Mouse (Mus musculus): Measurements from ENCODE around the gene Ddx54. TPM values are rescaled to one million over a fixed set of nuclear protein-coding genes. Genes with fewer than 3 reads are reported as not detected.
A peak's percentile ranks its signal among the peaks of the same experiment; 100 is the strongest.

Gene Ddx54
- polyA plus RNA-seq (2015; fragmentation: Nextera tagmentation; extraction: Ambion mirVana): 44.6 and 45.7 TPM in 2 replicates

GRCm38 (mm10) chr5:120612442-120612821 lies at the start of gene Ddx54, which contains the start of gene Rita1:
Gene Ddx54, plus strand, starts transcription at chr5:120612739.
Gene Rita1, minus strand, starts transcription at chr5:120612589.
- Histone ChIP-seq H3K4me2 (peak within 1 kb of the TSS; percentile 96), H3K9ac (peak within 1 kb of the TSS; percentile 77), H3K36me3 (peaks cover 28% of the 10 kb centered on the region), H3K27ac (replicated peaks) (peak within 1 kb of the TSS; percentile 91), H3K27me3 (no peaks in the 10 kb centered on the region), H3K4me3 (peak within 1 kb of the TSS; percentile 52), H3K4me1 (replicated peaks) (peaks cover 36% of the 10 kb centered on the region), H3K9me3 (no peaks in the 10 kb centered on the region)
- under 1% methylated on average over 22 of the region's 22 CpGs for WGBS
- ATAC-seq (ENCODE audit: low read depth): peak; percentile 86

DNA sequence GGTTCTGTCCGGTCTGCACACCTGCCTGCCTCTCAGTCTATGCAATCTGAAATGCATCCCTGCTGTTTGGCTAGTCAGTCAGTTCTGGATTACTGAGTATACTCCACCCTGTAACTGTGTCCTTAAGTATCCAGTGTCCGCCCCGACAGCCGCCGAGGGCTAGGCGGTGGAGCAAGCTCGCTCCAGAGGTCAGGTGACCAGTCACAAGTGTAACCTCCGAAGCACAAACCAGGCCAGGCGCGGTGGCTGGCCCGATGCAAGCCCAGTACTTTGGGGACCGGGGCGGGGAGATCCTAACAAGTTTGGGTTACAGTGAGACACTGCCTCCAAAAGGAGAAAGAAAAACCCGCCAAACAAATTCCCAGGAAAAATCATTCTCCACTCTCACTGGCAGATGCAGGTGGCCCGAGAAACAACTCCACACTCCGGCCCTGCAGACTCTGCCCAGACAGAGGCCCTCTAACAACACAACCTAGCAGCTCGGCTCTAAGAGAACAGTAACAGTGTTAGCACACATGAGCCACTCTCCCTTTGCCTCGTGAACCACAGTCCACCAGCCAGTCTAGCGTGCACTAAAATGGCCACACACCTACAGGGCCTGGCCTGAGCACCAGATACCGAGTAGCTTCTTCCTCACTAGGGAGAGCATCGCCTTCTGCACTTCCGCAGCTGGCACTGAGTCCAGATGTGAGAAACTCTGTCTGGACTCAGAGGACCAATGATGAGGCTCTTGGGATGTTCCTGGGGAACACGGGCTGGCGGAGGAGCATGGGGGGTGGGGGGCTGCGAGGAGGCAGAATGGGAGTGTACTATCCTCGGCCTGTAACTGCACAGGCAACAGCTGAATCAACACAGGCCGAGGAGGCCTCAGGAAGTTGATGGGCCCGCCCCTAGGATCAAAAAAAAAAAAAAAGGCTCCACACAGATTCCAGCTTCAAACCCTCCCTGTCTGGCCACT lies 49.3 kb upstream of the Ddx54 start:
- Histone ChIP-seq H3K9ac (peak overlapping the region; percentile 38; the same call in 1 of the 2 replicates), H3K4me2 (0 out of 2 replicates have a peak overlapping the region, but pooled peaks have one; percentile 1), H3K4me1 (replicated peaks) (peaks cover 94% of the 10 kb centered on the region), H3K9me3 (no peaks in the 10 kb centered on the region), H3K27ac (replicated peaks) (peak overlapping the region; percentile 83), H3K4me3 (no peak overlapping the region), H3K27me3 (no peaks in the 10 kb centered on the region), H3K36me3 (no peaks in the 10 kb centered on the region)
- no peak for ATAC-seq (ENCODE audit: low read depth)
- 55% methylated on average over 28 of the region's 28 CpGs for WGBS

DNA sequence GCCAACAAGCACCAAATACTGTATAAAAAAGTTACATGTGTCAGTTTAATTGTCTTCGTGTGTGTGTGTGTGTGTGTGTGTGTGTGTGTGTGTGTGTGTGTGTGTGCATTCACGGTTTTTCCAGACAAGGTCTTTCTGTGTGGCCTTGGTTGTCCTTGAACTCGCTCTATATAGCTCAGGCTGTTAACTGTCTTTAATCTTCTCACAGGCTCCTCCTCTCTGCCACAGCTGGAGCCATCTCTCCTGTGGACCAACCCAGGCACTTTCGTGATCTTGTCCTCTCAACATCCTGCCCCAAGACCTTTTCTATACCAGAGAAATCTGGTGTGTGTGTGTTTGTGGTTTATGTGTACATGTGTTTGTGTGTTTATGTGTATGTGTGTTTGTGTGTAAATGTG lies 48.6 kb upstream of the Ddx54 start:
- peaks cover 94% of the 10 kb centered on the region for H3K4me1 ChIP-seq (replicated peaks)
- no peak overlapping the region for H3K4me2 ChIP-seq
- H3K9ac ChIP-seq: peak overlapping the region; percentile 12; the same call in 1 of the 2 replicates
- no peak for ATAC-seq (ENCODE audit: low read depth)
- WGBS: 43% methylated on average over 4 of the region's 4 CpGs
- H3K27me3 ChIP-seq: no peaks in the 10 kb centered on the region
- H3K4me3 ChIP-seq: no peak overlapping the region
- H3K36me3 ChIP-seq: no peaks in the 10 kb centered on the region
- peak overlapping the region; percentile 83 for H3K27ac ChIP-seq (replicated peaks)
- no peaks in the 10 kb centered on the region for H3K9me3 ChIP-seq

DNA sequence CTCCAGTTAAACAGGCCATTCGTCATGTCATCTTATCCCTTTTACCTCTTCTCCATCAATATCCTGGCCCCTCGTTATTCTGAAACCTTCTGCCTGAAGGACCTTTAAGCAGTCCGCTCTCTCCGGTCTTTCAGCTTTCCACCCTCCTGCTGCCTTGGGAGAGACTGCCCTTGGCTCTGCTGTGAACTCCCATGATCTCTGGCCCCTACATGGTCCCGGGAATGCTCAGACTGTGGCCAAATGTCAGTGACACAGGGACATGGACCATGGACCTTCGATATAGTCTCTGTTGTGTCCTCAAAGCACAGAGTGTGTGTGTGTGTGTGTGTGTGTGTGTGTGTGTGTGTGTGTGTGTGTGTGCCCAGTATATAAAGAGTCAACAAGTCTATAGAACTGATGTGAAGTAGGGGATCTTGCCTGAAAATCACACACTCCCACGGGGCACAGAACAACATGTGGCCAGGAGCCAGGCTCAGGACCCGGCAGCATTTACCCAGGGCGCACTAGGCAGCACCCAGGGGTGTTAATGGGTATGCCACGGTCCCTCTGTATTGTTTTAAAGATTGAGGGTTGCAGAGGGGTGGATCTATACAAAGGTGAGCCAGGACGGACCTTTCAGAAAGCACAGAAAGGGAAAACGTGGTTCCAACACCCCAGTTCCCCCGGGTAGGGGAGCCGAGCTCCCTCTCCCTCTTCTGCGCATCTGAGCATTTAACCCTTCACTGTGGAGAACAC lies 47.2 kb upstream of the Ddx54 start:
- Histone ChIP-seq H3K9me3 (no peaks in the 10 kb centered on the region), H3K4me1 (replicated peaks) (peaks cover 96% of the 10 kb centered on the region), H3K4me3 (no peak overlapping the region), H3K4me2 (peak overlapping the region; percentile 23), H3K27me3 (no peaks in the 10 kb centered on the region), H3K9ac (peak overlapping the region; percentile 38), H3K36me3 (no peaks in the 10 kb centered on the region), H3K27ac (replicated peaks) (peak overlapping the region; percentile 96)
- WGBS: 19% methylated on average over 15 of the region's 15 CpGs
- no peak for ATAC-seq (ENCODE audit: low read depth)

- Histone ChIP-seq H3K4me1 (replicated peaks) (peaks cover 96% of the 10 kb centered on the region), H3K4me3 (no peak overlapping the region), H3K27ac (replicated peaks) (peak overlapping the region; percentile 96), H3K4me2 (peak overlapping the region; percentile 39), H3K36me3 (no peaks in the 10 kb centered on the region), H3K9me3 (no peaks in the 10 kb centered on the region), H3K27me3 (no peaks in the 10 kb centered on the region), H3K9ac (peak overlapping the region; percentile 38)
- 27% methylated on average over 5 of the region's 5 CpGs for WGBS
- peak; percentile 45 for ATAC-seq (ENCODE audit: low read depth)
Observed at GRCm38 (mm10) chr5:120566101-120566500, 46.4 kb upstream of the Ddx54 start.

- Histone ChIP-seq H3K36me3 (no peaks in the 10 kb centered on the region), H3K4me2 (peak overlapping the region; percentile 39), H3K4me1 (replicated peaks) (peaks cover 98% of the 10 kb centered on the region), H3K27ac (replicated peaks) (peak overlapping the region; percentile 96), H3K27me3 (no peaks in the 10 kb centered on the region), H3K9ac (peak overlapping the region; percentile 47), H3K9me3 (no peaks in the 10 kb centered on the region), H3K4me3 (no peak overlapping the region)
- peak; percentile 6; the same call in 1 of the 2 replicates for ATAC-seq (ENCODE audit: low read depth)
- WGBS: 34% methylated on average over 9 of the region's 9 CpGs
Observed at GRCm38 (mm10) chr5:120566681-120567252, 45.8 kb upstream of the Ddx54 start.

DNA sequence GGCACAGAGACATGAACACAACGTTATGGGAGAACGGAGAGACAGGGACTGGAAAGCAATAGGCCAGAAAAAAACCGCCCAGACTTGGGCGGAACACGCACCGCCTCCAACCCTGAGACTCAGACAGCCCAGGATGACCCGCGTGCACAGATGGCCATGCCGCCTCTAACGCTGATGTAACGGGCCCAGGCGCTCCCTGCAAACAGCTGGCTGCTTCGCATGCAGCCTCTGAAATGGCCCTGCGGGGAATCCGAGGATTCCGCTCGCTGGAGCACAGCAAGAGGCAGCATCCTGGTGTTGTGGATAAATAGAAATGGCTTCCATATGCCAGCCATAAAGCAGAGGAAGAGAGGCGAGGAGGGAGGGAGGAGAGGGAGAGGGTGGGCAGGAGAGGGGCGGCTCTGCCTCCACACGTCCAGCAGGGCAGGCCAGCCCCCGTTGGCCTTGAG lies 45.3 kb upstream of the Ddx54 start:
- Histone ChIP-seq H3K36me3 (no peaks in the 10 kb centered on the region), H3K4me1 (replicated peaks) (peaks cover 97% of the 10 kb centered on the region), H3K4me3 (no peak overlapping the region), H3K9ac (peak overlapping the region; percentile 47), H3K27me3 (no peaks in the 10 kb centered on the region), H3K9me3 (no peaks in the 10 kb centered on the region), H3K27ac (replicated peaks) (peak overlapping the region; percentile 96), H3K4me2 (peak overlapping the region; percentile 39)
- peak; percentile 66 for ATAC-seq (ENCODE audit: low read depth)
- 6% methylated on average over 21 of the region's 21 CpGs for WGBS

- H3K4me1 ChIP-seq (replicated peaks): peaks cover 94% of the 10 kb centered on the region
- no peaks in the 10 kb centered on the region for H3K36me3 ChIP-seq
- 10% methylated on average over 14 of the region's 14 CpGs for WGBS
- H3K9me3 ChIP-seq: no peaks in the 10 kb centered on the region
- H3K27ac ChIP-seq (replicated peaks): peak overlapping the region; percentile 96
- peak; percentile 57 for ATAC-seq (ENCODE audit: low read depth)
- H3K9ac ChIP-seq: peak overlapping the region; percentile 47
- H3K4me3 ChIP-seq: no peak overlapping the region
- H3K4me2 ChIP-seq: peak overlapping the region; percentile 39
- no peaks in the 10 kb centered on the region for H3K27me3 ChIP-seq
Observed at GRCm38 (mm10) chr5:120567761-120568211, 44.8 kb upstream of the Ddx54 start.

GRCm38 (mm10) chr5:120568336-120568768 lies 44.2 kb upstream of the Ddx54 start:
- H3K36me3 ChIP-seq: no peaks in the 10 kb centered on the region
- no peaks in the 10 kb centered on the region for H3K9me3 ChIP-seq
- 28% methylated on average over 9 of the region's 9 CpGs for WGBS
- H3K4me1 ChIP-seq (replicated peaks): peaks cover 89% of the 10 kb centered on the region
- no peaks in the 10 kb centered on the region for H3K27me3 ChIP-seq
- H3K27ac ChIP-seq (replicated peaks): peak overlapping the region; percentile 96
- H3K4me2 ChIP-seq: peak overlapping the region; percentile 39
- no peak overlapping the region for H3K4me3 ChIP-seq
- H3K9ac ChIP-seq: peak overlapping the region; percentile 47
- ATAC-seq (ENCODE audit: low read depth): no peak

DNA sequence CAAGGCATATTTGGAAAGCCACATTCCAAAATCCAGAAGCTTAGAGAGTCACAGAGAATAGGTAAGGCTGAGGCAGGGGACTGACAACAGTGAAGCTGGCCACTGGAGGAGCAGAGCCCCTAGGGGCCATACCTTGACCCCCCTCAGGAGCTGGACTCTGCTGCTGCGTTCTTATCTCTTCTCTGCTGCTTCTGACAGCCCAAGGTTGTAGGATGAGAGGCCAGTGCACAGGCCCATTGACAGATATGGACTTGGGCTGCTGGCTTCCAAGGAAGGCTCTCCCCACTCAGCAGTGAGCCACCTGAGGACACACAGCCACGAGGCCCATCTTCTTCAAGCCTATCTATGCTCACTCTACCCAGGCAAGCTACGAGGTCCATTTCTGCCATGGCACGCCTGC lies 43.6 kb upstream of the Ddx54 start:
- Histone ChIP-seq H3K4me1 (replicated peaks) (peaks cover 83% of the 10 kb centered on the region), H3K36me3 (no peaks in the 10 kb centered on the region), H3K9ac (peak overlapping the region; percentile 47; the same call in 1 of the 2 replicates), H3K4me2 (peak overlapping the region; percentile 39), H3K27ac (replicated peaks) (peak overlapping the region; percentile 96), H3K27me3 (no peaks in the 10 kb centered on the region), H3K9me3 (no peaks in the 10 kb centered on the region), H3K4me3 (no peak overlapping the region)
- no peak for ATAC-seq (ENCODE audit: low read depth)
- WGBS: 83% methylated on average over 4 of the region's 4 CpGs

DNA sequence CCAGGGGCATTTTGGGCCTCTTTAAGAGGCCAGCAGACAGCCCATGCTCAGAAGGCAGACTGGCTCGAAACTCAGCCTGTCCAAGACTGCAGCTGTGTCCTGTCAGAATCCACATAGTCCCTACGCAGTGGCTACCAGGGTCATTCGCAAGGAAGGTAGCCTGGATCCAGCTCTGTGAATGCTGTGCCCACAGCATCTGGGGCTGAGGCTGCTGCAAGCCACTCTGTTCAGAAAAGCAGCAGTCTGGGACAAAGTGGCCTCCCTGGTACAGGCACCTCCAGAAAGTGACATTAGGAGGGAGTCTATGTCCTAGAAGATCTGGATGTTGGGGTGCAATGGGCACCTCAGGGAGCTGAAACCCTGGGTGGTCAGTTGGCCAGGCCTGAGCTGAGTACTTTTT lies 42.7 kb upstream of the Ddx54 start:
- Histone ChIP-seq H3K4me1 (replicated peaks) (peaks cover 83% of the 10 kb centered on the region), H3K27ac (replicated peaks) (peak overlapping the region; percentile 96), H3K9ac (0 out of 2 replicates have a peak overlapping the region, but pooled peaks have one; percentile 26), H3K36me3 (no peaks in the 10 kb centered on the region), H3K4me3 (no peak overlapping the region), H3K9me3 (no peaks in the 10 kb centered on the region), H3K4me2 (no peak overlapping the region), H3K27me3 (no peaks in the 10 kb centered on the region)
- ATAC-seq (ENCODE audit: low read depth): no peak
- 93% methylated on average over 3 of the region's 3 CpGs for WGBS

All from neural tube, embryonic 13.5 days (tissue).